Mouse (Mus musculus) urinary bladder, postnatal 25 days (tissue): ENCODE data around the gene Rbbp5.

ENCODE experiments used
- DNase-seq: peaks from one replicate; pipeline ENCODE4 v3.0.0; 2022; ENCODE audit warnings: low spot score

The Rbbp5 gene

DNA sequence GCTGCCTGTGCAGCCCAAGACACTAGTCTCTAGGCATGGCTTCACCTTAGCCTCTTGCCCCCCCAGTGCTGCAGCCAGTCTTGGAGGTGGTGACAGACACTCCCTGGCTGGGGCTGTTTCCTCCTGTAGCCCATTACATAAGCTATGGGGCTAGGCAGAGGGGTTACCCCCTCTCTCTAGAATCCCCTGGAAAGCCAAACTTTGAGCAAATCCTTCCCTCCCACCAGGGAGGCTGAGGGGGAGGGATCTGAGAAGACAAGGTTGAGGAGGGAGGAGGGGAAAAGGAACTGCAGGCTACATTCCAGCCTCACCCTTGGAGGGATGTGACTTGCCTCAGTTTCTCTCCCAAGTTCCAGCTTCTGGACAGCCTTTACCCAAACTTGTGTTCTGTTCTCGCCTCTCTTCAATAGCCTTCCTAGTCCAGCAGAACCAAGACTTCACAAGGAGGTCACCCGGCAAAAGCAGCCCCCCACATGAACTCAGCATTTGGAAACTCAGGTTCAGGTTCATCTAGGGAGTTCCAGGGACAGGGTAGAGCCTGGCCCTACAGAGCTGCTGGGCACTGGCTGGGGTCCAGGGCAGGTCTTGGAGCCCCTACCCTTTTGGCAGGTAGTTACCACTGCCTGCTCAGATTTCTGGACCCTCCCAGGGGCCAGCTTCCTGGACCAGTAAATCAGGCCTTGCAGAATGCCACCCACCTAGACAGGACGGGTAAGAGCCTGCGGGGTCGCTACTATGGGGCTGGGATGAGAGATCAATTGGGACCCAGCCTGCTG is 64.8 kb downstream of the Rbbp5 start:
- no peak for DNase-seq

DNA sequence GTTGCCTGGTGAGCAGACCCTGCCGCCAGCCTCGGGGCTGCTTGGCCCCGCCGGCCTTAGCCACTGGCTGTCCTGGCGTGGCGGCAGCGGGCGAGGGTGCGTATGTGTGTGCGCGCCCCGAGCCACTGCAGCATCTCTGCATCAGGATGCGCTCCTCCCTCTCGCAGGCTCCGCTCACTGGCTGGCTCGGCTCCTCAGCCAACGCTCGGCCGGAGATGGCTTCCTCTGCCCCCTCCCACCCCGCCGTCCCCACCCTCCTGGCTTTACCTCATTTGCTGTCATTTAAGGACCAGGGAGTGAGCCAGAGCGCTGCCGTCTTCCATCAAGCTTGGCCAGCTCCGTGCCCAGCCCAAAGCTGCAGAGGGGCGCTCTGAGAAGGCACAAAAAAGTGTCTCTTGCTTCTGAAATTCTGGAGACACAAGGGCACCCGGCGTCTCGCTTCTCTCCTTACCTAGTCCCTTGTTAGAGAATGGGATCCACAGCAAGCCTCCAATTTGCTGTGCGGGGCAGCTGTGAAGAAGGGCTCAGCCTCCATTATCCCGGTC is 65.7 kb downstream of the Rbbp5 start, which contains the start of gene Cntn2:
Gene Cntn2, minus strand, starts transcription at position 495 of the 545 bp plus-strand sequence.
- DNase-seq: no peak

DNA sequence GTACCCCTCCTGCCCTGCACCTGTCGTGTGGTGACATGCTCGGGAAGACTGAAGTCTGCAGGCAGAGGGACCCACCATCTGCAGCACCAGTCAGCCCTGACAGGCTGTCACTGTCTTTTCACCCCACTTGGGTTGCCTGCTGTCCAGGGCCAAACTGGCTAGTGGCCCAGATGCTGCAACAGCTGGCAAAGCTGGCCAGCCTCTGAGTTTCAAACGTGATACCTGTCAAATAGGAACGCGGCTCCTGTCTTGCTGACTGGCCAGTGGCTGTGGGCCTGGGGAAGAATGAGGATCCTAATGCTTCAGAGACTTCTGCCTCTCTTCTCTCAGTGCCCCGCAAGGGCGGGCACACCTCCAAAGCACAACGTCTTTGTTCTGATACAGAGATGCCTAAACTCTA is 66.6 kb downstream of the Rbbp5 start:
- DNase-seq: no peak
